Mouse (Mus musculus): Measurements from ENCODE around the gene Nedd9. TPM values are rescaled to one million over a fixed set of nuclear protein-coding genes. Genes with fewer than 3 reads are reported as not detected.

Nedd9 gene
- total and polyA plus RNA-seq, 3 experiments, result 41.3 to 48.7 (median 42.5) TPM

- Histone ChIP-seq H3K9me3 (replicated peaks; ENCODE audit: low read length) (no peaks in the 10 kb centered on the region), H3K79me2 (replicated peaks; ENCODE audit: control insufficient read depth, extremely low read depth, insufficient read depth, poor library complexity, severe bottlenecking) (no peaks in the 10 kb centered on the region), H3K27me3 (replicated peaks) (no peaks in the 10 kb centered on the region), H3K36me3 (replicated peaks in 1 of 2; ENCODE audit: control insufficient read depth in 1 of 2, insufficient read depth in 1 of 2, low read length in 1 of 2) (no peaks in the 10 kb centered on the region), H3K4me2 (ENCODE audit: insufficient read depth, low read depth, poor library complexity, severe bottlenecking) (no peak overlapping the region), H3K4me1 (ENCODE audit: control insufficient read depth in 1 of 2, insufficient read depth in 2 of 2) (peaks cover 7 to 34% of the 10 kb centered on the region in 2 experiments; a peak in 3 of 4 replicates), H3K9ac (ENCODE audit: insufficient read depth, low read depth) (no peak overlapping the region), H3K27ac (ENCODE audit: insufficient read depth, low read depth) (no peak overlapping the region), H3K4me3 (replicated peaks in 1 of 3; ENCODE audit: low read depth in 2 of 3, low read length in 2 of 3, poor library complexity in 1 of 3) (no peak overlapping the region)
- DNase-seq (ENCODE audit: extremely low read depth), result peak; percentile 53
- dilution Hi-C loops (cut with MboI; ENCODE audit: extremely low pct_ligation_motif_present, extremely low pct_unique_long_range_greater_than_20kb, low sequenced_read_pairs) (no loop called here), in situ Hi-C loops (cut with MboI; ENCODE audit: low pct_ligation_motif_present, low pct_unique_long_range_greater_than_20kb, low sequenced_read_pairs) (no loop called here)
- TF ChIP-seq JUND (conservative IDR thresholded peaks at IDR 0.05; ENCODE audit: low read depth, low read length) (peak; percentile 68; the same call in 1 of the 2 replicates), EP300 (IDR thresholded peaks at IDR 0.05; ENCODE audit: low read length) (0 out of 2 replicates have a peak, but pooled peaks have one; percentile 29), UBTF (IDR thresholded peaks at IDR 0.05; ENCODE audit: low read depth, low read length) (no peak)
Measured at GRCm38 (mm10) chr13:41515749-41516148, 28.6 kb upstream of the Nedd9 start.

- H3K27ac ChIP-seq (ENCODE audit: insufficient read depth, low read depth), result no peak overlapping the region
- TF ChIP-seq KAT2A (IDR thresholded peaks at IDR 0.05; ENCODE audit: insufficient replicate concordance, low read length) (no peak), MXI1 (IDR thresholded peaks at IDR 0.05; ENCODE audit: low read depth, low read length) (no peak), EP300 (IDR thresholded peaks at IDR 0.05; ENCODE audit: low read length) (no peak), GABPA (IDR thresholded peaks at IDR 0.05; ENCODE audit: insufficient replicate concordance, low read depth, low read length) (no peak), RAD21 (IDR thresholded peaks at IDR 0.05; ENCODE audit: low read depth, low read length) (no peak), CHD1 (IDR thresholded peaks at IDR 0.05; ENCODE audit: low read depth, low read length) (no peak), PAX5 (IDR thresholded peaks at IDR 0.05; ENCODE audit: low read length) (no peak), CHD2 (IDR thresholded peaks at IDR 0.05; ENCODE audit: low read length) (no peak), ZNF384 (IDR thresholded peaks at IDR 0.05; ENCODE audit: low read depth, low read length) (no peak)
- H3K4me3 ChIP-seq (replicated peaks in 1 of 3; ENCODE audit: low read depth in 2 of 3, low read length in 2 of 3, poor library complexity in 1 of 3), result no peak overlapping the region
- no peaks in the 10 kb centered on the region for H3K79me2 ChIP-seq (replicated peaks; ENCODE audit: control insufficient read depth, extremely low read depth, insufficient read depth, poor library complexity, severe bottlenecking)
- H3K4me2 ChIP-seq (ENCODE audit: insufficient read depth, low read depth, poor library complexity, severe bottlenecking), result no peak overlapping the region
- H3K9ac ChIP-seq (ENCODE audit: insufficient read depth, low read depth), result no peak overlapping the region
- no peak for DNase-seq (ENCODE audit: extremely low read depth)
- no peaks in the 10 kb centered on the region for H3K27me3 ChIP-seq (replicated peaks)
- dilution Hi-C loops (cut with MboI; ENCODE audit: extremely low pct_ligation_motif_present, extremely low pct_unique_long_range_greater_than_20kb, low sequenced_read_pairs), result no loop called here
- no peaks in the 10 kb centered on the region for H3K36me3 ChIP-seq (replicated peaks in 1 of 2; ENCODE audit: control insufficient read depth in 1 of 2, insufficient read depth in 1 of 2, low read length in 1 of 2)
- no peaks in the 10 kb centered on the region for H3K9me3 ChIP-seq (replicated peaks; ENCODE audit: low read length)
- peaks cover 3 to 26% of the 10 kb centered on the region in 2 experiments; a peak in 3 of 4 replicates for H3K4me1 ChIP-seq (ENCODE audit: control insufficient read depth in 1 of 2, insufficient read depth in 2 of 2)
- in situ Hi-C loops (cut with MboI; ENCODE audit: low pct_ligation_motif_present, low pct_unique_long_range_greater_than_20kb, low sequenced_read_pairs), result no loop called here
Measured at GRCm38 (mm10) chr13:41514918-41515317, 27.8 kb upstream of the Nedd9 start.

GRCm38 (mm10) chr13:41513456-41513855, 26.3 kb upstream of the Nedd9 start:
- Histone ChIP-seq H3K9ac (ENCODE audit: insufficient read depth, low read depth) (no peak overlapping the region), H3K27me3 (replicated peaks) (no peaks in the 10 kb centered on the region), H3K4me1 (ENCODE audit: control insufficient read depth in 1 of 2, insufficient read depth in 2 of 2) (peaks cover 3 to 20% of the 10 kb centered on the region in 2 experiments; a peak in 3 of 4 replicates), H3K4me2 (ENCODE audit: insufficient read depth, low read depth, poor library complexity, severe bottlenecking) (no peak overlapping the region), H3K79me2 (replicated peaks; ENCODE audit: control insufficient read depth, extremely low read depth, insufficient read depth, poor library complexity, severe bottlenecking) (no peaks in the 10 kb centered on the region), H3K36me3 (replicated peaks in 1 of 2; ENCODE audit: control insufficient read depth in 1 of 2, insufficient read depth in 1 of 2, low read length in 1 of 2) (no peaks in the 10 kb centered on the region), H3K27ac (ENCODE audit: insufficient read depth, low read depth) (no peak overlapping the region), H3K9me3 (replicated peaks; ENCODE audit: low read length) (no peaks in the 10 kb centered on the region), H3K4me3 (replicated peaks in 1 of 3; ENCODE audit: low read depth in 2 of 3, low read length in 2 of 3, poor library complexity in 1 of 3) (no peak overlapping the region)
- TF ChIP-seq HCFC1 (IDR thresholded peaks at IDR 0.05; ENCODE audit: low read depth, low read length), result no peak
- no peak for TF ChIP-seq MAX (IDR thresholded peaks at IDR 0.05; ENCODE audit: low read length)
- no peak for TF ChIP-seq NELFE (IDR thresholded peaks at IDR 0.05; ENCODE audit: low read depth, low read length)
- no peak for TF ChIP-seq SMC3 (IDR thresholded peaks at IDR 0.05; ENCODE audit: low read depth, low read length)
- TF ChIP-seq CHD2 (IDR thresholded peaks at IDR 0.05; ENCODE audit: low read length), result no peak
- TF ChIP-seq KAT2A (IDR thresholded peaks at IDR 0.05; ENCODE audit: insufficient replicate concordance, low read length), result no peak
- TF ChIP-seq GABPA (IDR thresholded peaks at IDR 0.05; ENCODE audit: insufficient replicate concordance, low read depth, low read length), result no peak
- no peak for TF ChIP-seq TBP (conservative IDR thresholded peaks at IDR 0.05; ENCODE audit: low read depth, low read length)
- TF ChIP-seq RAD21 (IDR thresholded peaks at IDR 0.05; ENCODE audit: low read depth, low read length), result no peak
- TF ChIP-seq JUND (conservative IDR thresholded peaks at IDR 0.05; ENCODE audit: low read depth, low read length), result no peak
- no peak for TF ChIP-seq NRF1 (IDR thresholded peaks at IDR 0.05; ENCODE audit: low read depth, low read length)
- in situ Hi-C loops (cut with MboI; ENCODE audit: low pct_ligation_motif_present, low pct_unique_long_range_greater_than_20kb, low sequenced_read_pairs) (no loop called here), dilution Hi-C loops (cut with MboI; ENCODE audit: extremely low pct_ligation_motif_present, extremely low pct_unique_long_range_greater_than_20kb, low sequenced_read_pairs) (no loop called here)
- no peak for DNase-seq (ENCODE audit: extremely low read depth)
